Mouse (Mus musculus): ENCODE measurements around the gene 4930544D05Rik. TPM values are rescaled to one million over a fixed set of nuclear protein-coding genes. Genes with fewer than 3 reads are reported as not detected.

The 4930544D05Rik gene
- polyA plus RNA-seq, 1 experiment from 2014 or later = not detected

- H3K4me3 ChIP-seq (ENCODE audit: control insufficient read depth in 1 of 2, insufficient read depth in 1 of 2, low read depth in 1 of 2, low read length in 2 of 2) = peak within 1 kb of the TSS; percentile 79 to 97
- H3K9me3 ChIP-seq (ENCODE audit: control insufficient read depth, low read length) = no peaks in the 10 kb centered on the region
- peak within 1 kb of the TSS; percentile 99 for H3K9ac ChIP-seq (ENCODE audit: low read length)
- peaks cover 35 to 46% of the 10 kb centered on the region in 2 experiments for H3K4me1 ChIP-seq (ENCODE audit: control insufficient read depth in 2 of 2, insufficient read depth in 2 of 2, low read length in 2 of 2)
- peak within 1 kb of the TSS; percentile 90 for H3K4me2 ChIP-seq (ENCODE audit: low read length)
- ATAC-seq (ENCODE audit: insufficient number of reproducible peaks, insufficient read depth, low FRiP score, low read depth) = peak; percentile 54
- peaks cover 49% of the 10 kb centered on the region for H3K36me3 ChIP-seq (ENCODE audit: control insufficient read depth, insufficient read depth, low read length)
- no peaks in the 10 kb centered on the region for H3K27me3 ChIP-seq (ENCODE audit: control insufficient read depth, insufficient read depth, low read length)
- H3K27ac ChIP-seq (replicated peaks in 1 of 2; ENCODE audit: control insufficient read depth in 1 of 2, insufficient read depth in 1 of 2, low read depth in 2 of 2, low read length in 2 of 2) = peak within 1 kb of the TSS; percentile 85 to 98
- WGBS = 9% methylated on average over 3 of the region's 3 CpGs
These were observed 41.3 kb downstream of the 4930544D05Rik start, which contains the start of gene Eno3 for GRCm38 (mm10) chr11:70656964-70657363. Gene Eno3, plus strand, starts transcription at chr11:70657202.

- peak overlapping the region; percentile 79 to 97 for H3K4me3 ChIP-seq (ENCODE audit: control insufficient read depth in 1 of 2, insufficient read depth in 1 of 2, low read depth in 1 of 2, low read length in 2 of 2)
These were observed 41.9 kb downstream of the 4930544D05Rik start for GRCm38 (mm10) chr11:70657573-70657972.

DNA sequence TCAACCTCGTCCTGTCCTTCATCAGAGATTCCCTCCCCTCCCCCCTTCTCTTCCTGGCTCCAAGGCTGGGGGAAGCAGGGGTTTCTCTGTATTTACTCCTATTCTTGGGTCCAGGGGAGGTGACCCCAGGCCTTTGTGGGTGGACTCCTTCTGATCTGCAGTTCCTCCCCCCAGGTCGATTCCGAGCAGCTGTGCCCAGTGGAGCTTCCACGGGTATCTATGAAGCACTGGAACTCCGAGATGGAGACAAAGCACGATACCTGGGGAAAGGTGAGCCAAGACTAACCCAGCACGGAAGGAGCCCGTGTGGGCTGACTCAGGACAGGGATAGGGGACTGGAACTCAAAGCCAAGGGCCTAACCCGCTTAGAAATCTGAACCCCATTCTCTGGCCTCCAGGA is 42.3 kb downstream of the 4930544D05Rik start:
- no peaks in the 10 kb centered on the region for H3K9me3 ChIP-seq (ENCODE audit: control insufficient read depth, low read length)
- peak overlapping the region; percentile 99 for H3K9ac ChIP-seq (ENCODE audit: low read length)
- ATAC-seq (ENCODE audit: insufficient number of reproducible peaks, insufficient read depth, low FRiP score, low read depth) = no peak
- peak overlapping the region; percentile 90 for H3K4me2 ChIP-seq (ENCODE audit: low read length)
- peak overlapping the region; percentile 85 to 98; a peak in 3 of 4 replicates for H3K27ac ChIP-seq (replicated peaks in 1 of 2; ENCODE audit: control insufficient read depth in 1 of 2, insufficient read depth in 1 of 2, low read depth in 2 of 2, low read length in 2 of 2)
- H3K27me3 ChIP-seq (ENCODE audit: control insufficient read depth, insufficient read depth, low read length) = no peaks in the 10 kb centered on the region
- H3K4me1 ChIP-seq (ENCODE audit: control insufficient read depth in 2 of 2, insufficient read depth in 2 of 2, low read length in 2 of 2) = peaks cover 29 to 37% of the 10 kb centered on the region in 2 experiments
- peak overlapping the region; percentile 79 to 97 for H3K4me3 ChIP-seq (ENCODE audit: control insufficient read depth in 1 of 2, insufficient read depth in 1 of 2, low read depth in 1 of 2, low read length in 2 of 2)
- WGBS = 47% methylated on average over 9 of the region's 9 CpGs
- H3K36me3 ChIP-seq (ENCODE audit: control insufficient read depth, insufficient read depth, low read length) = peaks cover 49% of the 10 kb centered on the region

More at GRCm38 (mm10) chr11:70657573-70657972, 41.9 kb downstream of the 4930544D05Rik start:
- peak overlapping the region; percentile 99 for H3K9ac ChIP-seq (ENCODE audit: low read length)
- WGBS = 29% methylated on average over 6 of the region's 6 CpGs
- no peak for ATAC-seq (ENCODE audit: insufficient number of reproducible peaks, insufficient read depth, low FRiP score, low read depth)
- peaks cover 49% of the 10 kb centered on the region for H3K36me3 ChIP-seq (ENCODE audit: control insufficient read depth, insufficient read depth, low read length)
- peak overlapping the region; percentile 85 to 98 for H3K27ac ChIP-seq (replicated peaks in 1 of 2; ENCODE audit: control insufficient read depth in 1 of 2, insufficient read depth in 1 of 2, low read depth in 2 of 2, low read length in 2 of 2)
- H3K4me1 ChIP-seq (ENCODE audit: control insufficient read depth in 2 of 2, insufficient read depth in 2 of 2, low read length in 2 of 2) = peaks cover 32 to 40% of the 10 kb centered on the region in 2 experiments
- peak overlapping the region; percentile 90 for H3K4me2 ChIP-seq (ENCODE audit: low read length)
- no peaks in the 10 kb centered on the region for H3K9me3 ChIP-seq (ENCODE audit: control insufficient read depth, low read length)
- no peaks in the 10 kb centered on the region for H3K27me3 ChIP-seq (ENCODE audit: control insufficient read depth, insufficient read depth, low read length)

DNA sequence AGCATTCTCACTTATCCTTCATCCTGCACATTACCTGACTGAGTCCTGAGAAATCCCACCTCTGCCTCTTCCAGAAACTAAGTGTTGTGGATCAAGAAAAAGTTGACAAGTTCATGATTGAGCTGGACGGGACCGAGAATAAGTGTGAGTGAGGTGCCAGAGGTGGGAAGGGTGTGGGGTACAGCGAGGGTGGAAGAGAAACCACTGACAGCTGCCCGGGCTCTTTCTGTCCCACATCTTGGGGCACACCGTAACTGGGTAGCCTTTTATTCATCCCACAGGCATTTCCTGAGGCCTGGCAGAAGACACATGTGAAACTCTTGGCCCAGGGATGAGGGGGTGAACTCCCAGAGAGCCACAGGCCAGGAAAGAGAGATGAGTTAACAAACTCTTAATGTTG is 42.9 kb downstream of the 4930544D05Rik start:
- Histone ChIP-seq H3K27ac (replicated peaks in 1 of 2; ENCODE audit: control insufficient read depth in 1 of 2, insufficient read depth in 1 of 2, low read depth in 2 of 2, low read length in 2 of 2) (no peak overlapping the region), H3K36me3 (ENCODE audit: control insufficient read depth, insufficient read depth, low read length) (peaks cover 52% of the 10 kb centered on the region), H3K4me3 (ENCODE audit: control insufficient read depth in 1 of 2, insufficient read depth in 1 of 2, low read depth in 1 of 2, low read length in 2 of 2) (peak overlapping the region; percentile 79 to 97; a peak in 3 of 4 replicates), H3K27me3 (ENCODE audit: control insufficient read depth, insufficient read depth, low read length) (no peaks in the 10 kb centered on the region), H3K9me3 (ENCODE audit: control insufficient read depth, low read length) (no peaks in the 10 kb centered on the region), H3K4me2 (ENCODE audit: low read length) (peak overlapping the region; percentile 90), H3K9ac (ENCODE audit: low read length) (peak overlapping the region; percentile 99), H3K4me1 (ENCODE audit: control insufficient read depth in 2 of 2, insufficient read depth in 2 of 2, low read length in 2 of 2) (peaks cover 29 to 39% of the 10 kb centered on the region in 2 experiments)
- ATAC-seq (ENCODE audit: insufficient number of reproducible peaks, insufficient read depth, low FRiP score, low read depth) = no peak
- WGBS = 79% methylated on average over 5 of the region's 5 CpGs

DNA sequence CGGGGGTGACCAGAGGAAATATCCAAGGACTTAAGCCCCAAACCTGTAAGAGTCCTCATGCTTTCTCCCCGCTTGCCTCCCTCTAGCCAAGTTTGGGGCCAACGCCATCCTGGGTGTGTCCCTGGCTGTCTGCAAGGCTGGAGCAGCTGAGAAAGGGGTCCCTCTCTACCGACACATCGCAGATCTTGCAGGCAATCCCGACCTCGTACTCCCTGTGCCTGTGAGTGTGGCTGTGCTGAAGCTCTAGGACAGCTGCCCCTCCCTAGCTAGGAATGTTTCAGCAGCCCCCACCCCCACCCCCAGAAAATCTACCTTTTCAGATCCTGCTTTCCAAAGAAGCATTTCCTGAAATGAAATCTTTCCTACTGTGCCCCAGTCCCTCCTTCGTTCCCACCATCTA is 43.3 kb downstream of the 4930544D05Rik start:
- peak overlapping the region; percentile 99 for H3K9ac ChIP-seq (ENCODE audit: low read length)
- peaks cover 56% of the 10 kb centered on the region for H3K36me3 ChIP-seq (ENCODE audit: control insufficient read depth, insufficient read depth, low read length)
- H3K27me3 ChIP-seq (ENCODE audit: control insufficient read depth, insufficient read depth, low read length) = no peaks in the 10 kb centered on the region
- no peak for ATAC-seq (ENCODE audit: insufficient number of reproducible peaks, insufficient read depth, low FRiP score, low read depth)
- H3K9me3 ChIP-seq (ENCODE audit: control insufficient read depth, low read length) = no peaks in the 10 kb centered on the region
- no peak overlapping the region for H3K27ac ChIP-seq (replicated peaks in 1 of 2; ENCODE audit: control insufficient read depth in 1 of 2, insufficient read depth in 1 of 2, low read depth in 2 of 2, low read length in 2 of 2)
- peaks cover 29 to 39% of the 10 kb centered on the region in 2 experiments for H3K4me1 ChIP-seq (ENCODE audit: control insufficient read depth in 2 of 2, insufficient read depth in 2 of 2, low read length in 2 of 2)
- no peak overlapping the region for H3K4me3 ChIP-seq (ENCODE audit: control insufficient read depth in 1 of 2, insufficient read depth in 1 of 2, low read depth in 1 of 2, low read length in 2 of 2)
- H3K4me2 ChIP-seq (ENCODE audit: low read length) = peak overlapping the region; percentile 90
- 51% methylated on average over 7 of the region's 8 CpGs for WGBS

- Histone ChIP-seq H3K9me3 (ENCODE audit: control insufficient read depth, low read length) (no peaks in the 10 kb centered on the region), H3K36me3 (ENCODE audit: control insufficient read depth, insufficient read depth, low read length) (peaks cover 73% of the 10 kb centered on the region), H3K4me1 (ENCODE audit: control insufficient read depth in 2 of 2, insufficient read depth in 2 of 2, low read length in 2 of 2) (peaks cover 29 to 41% of the 10 kb centered on the region in 2 experiments), H3K27me3 (ENCODE audit: control insufficient read depth, insufficient read depth, low read length) (no peaks in the 10 kb centered on the region), H3K27ac (replicated peaks in 1 of 2; ENCODE audit: control insufficient read depth in 1 of 2, insufficient read depth in 1 of 2, low read depth in 2 of 2, low read length in 2 of 2) (no peak overlapping the region), H3K4me3 (ENCODE audit: control insufficient read depth in 1 of 2, insufficient read depth in 1 of 2, low read depth in 1 of 2, low read length in 2 of 2) (no peak overlapping the region), H3K9ac (ENCODE audit: low read length) (no peak overlapping the region), H3K4me2 (ENCODE audit: low read length) (no peak overlapping the region)
- no peak for ATAC-seq (ENCODE audit: insufficient number of reproducible peaks, insufficient read depth, low FRiP score, low read depth)
- WGBS = 90% methylated on average over 8 of the region's 8 CpGs
These were observed 44.9 kb downstream of the 4930544D05Rik start for GRCm38 (mm10) chr11:70660571-70660970.

GRCm38 (mm10) chr11:70663101-70663500 is 47.5 kb downstream of the 4930544D05Rik start:
- no peak for ATAC-seq (ENCODE audit: insufficient number of reproducible peaks, insufficient read depth, low FRiP score, low read depth)
- H3K9ac ChIP-seq (ENCODE audit: low read length) = no peak overlapping the region
- no peaks in the 10 kb centered on the region for H3K27me3 ChIP-seq (ENCODE audit: control insufficient read depth, insufficient read depth, low read length)
- peaks cover 9 to 33% of the 10 kb centered on the region in 2 experiments for H3K4me1 ChIP-seq (ENCODE audit: control insufficient read depth in 2 of 2, insufficient read depth in 2 of 2, low read length in 2 of 2)
- no peak overlapping the region for H3K4me3 ChIP-seq (ENCODE audit: control insufficient read depth in 1 of 2, insufficient read depth in 1 of 2, low read depth in 1 of 2, low read length in 2 of 2)
- H3K27ac ChIP-seq (replicated peaks in 1 of 2; ENCODE audit: control insufficient read depth in 1 of 2, insufficient read depth in 1 of 2, low read depth in 2 of 2, low read length in 2 of 2) = 0 out of 4 replicates have a peak overlapping the region, but pooled peaks of 1 of the 2 experiments have one; percentile 19
- H3K9me3 ChIP-seq (ENCODE audit: control insufficient read depth, low read length) = no peaks in the 10 kb centered on the region
- H3K36me3 ChIP-seq (ENCODE audit: control insufficient read depth, insufficient read depth, low read length) = peaks cover 88% of the 10 kb centered on the region
- WGBS = 73% methylated on average over 8 of the region's 8 CpGs
- no peak overlapping the region for H3K4me2 ChIP-seq (ENCODE audit: low read length)

DNA sequence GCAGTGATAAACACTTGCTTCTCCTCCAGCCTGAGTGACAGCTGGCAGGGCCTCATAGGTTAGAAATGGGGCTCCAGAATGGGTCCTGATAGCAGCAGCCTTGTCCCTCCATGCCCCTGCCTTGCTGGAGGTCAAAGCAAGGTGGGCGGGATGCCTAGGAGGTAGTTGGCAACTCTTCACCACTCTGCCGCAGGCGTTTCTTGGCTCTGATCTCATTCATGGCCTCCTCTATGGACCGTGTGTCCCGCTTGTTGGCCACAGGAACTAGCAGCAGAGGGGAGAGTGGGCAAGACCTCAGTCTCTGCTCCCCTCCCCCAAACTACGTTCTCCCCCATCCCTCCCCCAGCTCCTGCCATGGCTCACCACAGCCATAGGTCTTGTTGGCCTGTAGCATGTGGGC is 48.3 kb downstream of the 4930544D05Rik start:
- Histone ChIP-seq H3K27ac (replicated peaks in 1 of 2; ENCODE audit: control insufficient read depth in 1 of 2, insufficient read depth in 1 of 2, low read depth in 2 of 2, low read length in 2 of 2) (0 out of 4 replicates have a peak overlapping the region, but pooled peaks of 1 of the 2 experiments have one; percentile 24), H3K9ac (ENCODE audit: low read length) (no peak overlapping the region), H3K9me3 (ENCODE audit: control insufficient read depth, low read length) (no peaks in the 10 kb centered on the region), H3K36me3 (ENCODE audit: control insufficient read depth, insufficient read depth, low read length) (peaks cover 82% of the 10 kb centered on the region), H3K4me1 (ENCODE audit: control insufficient read depth in 2 of 2, insufficient read depth in 2 of 2, low read length in 2 of 2) (peaks cover 3 to 27% of the 10 kb centered on the region in 2 experiments; a peak in 3 of 4 replicates), H3K4me3 (ENCODE audit: control insufficient read depth in 1 of 2, insufficient read depth in 1 of 2, low read depth in 1 of 2, low read length in 2 of 2) (no peak overlapping the region), H3K4me2 (ENCODE audit: low read length) (no peak overlapping the region), H3K27me3 (ENCODE audit: control insufficient read depth, insufficient read depth, low read length) (no peaks in the 10 kb centered on the region)
- ATAC-seq (ENCODE audit: insufficient number of reproducible peaks, insufficient read depth, low FRiP score, low read depth) = no peak
- WGBS = 69% methylated on average over 6 of the region's 6 CpGs
